Mouse (Mus musculus): Measurements from ENCODE around the gene Atg9a. TPM values are rescaled to one million over a fixed set of nuclear protein-coding genes. Genes with fewer than 3 reads are reported as not detected.

Atg9a gene
- polyA plus RNA-seq, 1 experiment from 2014 or later: 28.3 TPM

- Histone ChIP-seq H3K36me3 (ENCODE audit: insufficient read depth, low read length) (no peaks in the 10 kb centered on the region), H3K27me3 (replicated peaks; ENCODE audit: insufficient read depth, low read length) (no peaks in the 10 kb centered on the region), H3K9ac (replicated peaks; ENCODE audit: low read depth) (no peak within 1 kb of the TSS), H3K9me3 (ENCODE audit: low read length) (no peaks in the 10 kb centered on the region), H3K4me3 (ENCODE audit: low read depth, low read length) (no peak within 1 kb of the TSS), H3K27ac (ENCODE audit: low read length) (no peak within 1 kb of the TSS), H3K4me1 (ENCODE audit: insufficient read depth, low read depth, low read length) (no peaks in the 10 kb centered on the region), H3K4me2 (replicated peaks; ENCODE audit: low read depth, low read length) (no peak within 1 kb of the TSS)
- ATAC-seq: no peak
- TF ChIP-seq CTCF (IDR thresholded peaks at IDR 0.05) (no peak), EP300 (IDR thresholded peaks at IDR 0.05) (no peak)
- 68% methylated on average over 5 of the region's 5 CpGs for WGBS
- no peak for DNase-seq (ENCODE audit: low spot score)
These were observed 39.7 kb upstream of the Atg9a start, which contains the start of gene A630095N17Rik for GRCm38 (mm10) chr1:75231664-75232152. Gene A630095N17Rik (minus strand): TSS chr1:75232102.

DNA sequence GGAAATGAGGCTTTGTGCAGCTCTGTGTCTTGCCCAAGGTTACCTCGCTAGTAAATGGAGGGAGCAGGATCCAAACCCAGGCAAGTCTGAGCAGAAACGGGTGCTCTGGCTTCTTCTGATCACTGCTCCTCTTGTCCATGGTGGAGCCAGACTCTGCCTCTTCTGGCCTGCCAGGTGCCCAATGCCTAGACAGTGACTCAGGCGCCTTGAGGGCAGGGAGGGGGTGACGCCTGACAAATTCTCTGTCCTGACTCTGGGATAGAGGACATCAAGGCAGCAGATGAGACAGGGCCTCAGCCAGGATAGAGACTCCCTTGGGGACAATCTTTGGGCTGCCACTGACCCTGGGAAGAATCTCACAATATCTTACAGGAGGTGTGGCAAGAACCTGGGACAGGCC lies 39.2 kb upstream of the Atg9a start:
- H3K36me3 ChIP-seq (ENCODE audit: insufficient read depth, low read length): no peaks in the 10 kb centered on the region
- 57% methylated on average over 4 of the region's 4 CpGs for WGBS

DNA sequence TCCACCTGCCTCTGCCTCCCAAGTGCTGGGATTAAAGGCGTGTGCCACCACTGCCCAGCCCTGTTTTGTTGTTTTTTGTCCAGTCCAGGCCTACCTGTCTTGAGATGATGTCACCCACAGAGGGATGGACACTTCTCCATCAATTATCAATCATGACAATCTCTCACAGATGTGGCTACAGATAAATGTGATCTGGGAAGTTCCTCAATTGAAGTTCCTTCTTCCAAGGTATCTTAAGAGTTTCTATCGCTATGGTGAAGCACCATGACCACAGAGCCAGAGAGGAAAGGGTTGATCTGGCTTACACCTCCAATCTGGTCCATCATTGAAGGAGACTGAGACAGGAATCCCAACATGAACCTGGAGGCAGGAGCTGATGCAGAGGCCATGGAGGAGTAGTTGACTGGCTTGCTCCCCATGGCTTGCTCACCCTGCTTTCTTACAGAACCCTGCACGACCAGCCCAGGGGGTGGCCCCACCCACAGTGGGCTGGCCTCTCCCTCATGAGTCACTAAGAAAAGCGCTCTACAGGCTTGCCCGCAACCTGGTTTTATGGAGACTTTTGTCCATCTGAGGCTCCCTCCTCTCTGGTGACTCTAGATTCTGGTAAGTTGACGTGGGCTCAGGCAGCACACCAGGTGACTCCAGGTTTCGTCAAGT lies 38.5 kb upstream of the Atg9a start:
- no peaks in the 10 kb centered on the region for H3K36me3 ChIP-seq (ENCODE audit: insufficient read depth, low read length)
- H3K4me1 ChIP-seq (ENCODE audit: insufficient read depth, low read depth, low read length): no peaks in the 10 kb centered on the region
- no peaks in the 10 kb centered on the region for H3K27me3 ChIP-seq (replicated peaks; ENCODE audit: insufficient read depth, low read length)
- ATAC-seq: no peak
- TF ChIP-seq EP300 (IDR thresholded peaks at IDR 0.05) (no peak), CTCF (IDR thresholded peaks at IDR 0.05) (no peak)
- H3K9ac ChIP-seq (replicated peaks; ENCODE audit: low read depth): no peak overlapping the region
- H3K4me2 ChIP-seq (replicated peaks; ENCODE audit: low read depth, low read length): no peak overlapping the region
- WGBS: 58% methylated on average over 7 of the region's 7 CpGs
- no peak overlapping the region for H3K4me3 ChIP-seq (ENCODE audit: low read depth, low read length)
- no peaks in the 10 kb centered on the region for H3K9me3 ChIP-seq (ENCODE audit: low read length)
- no peak overlapping the region for H3K27ac ChIP-seq (ENCODE audit: low read length)
- DNase-seq (ENCODE audit: low spot score): no peak

More for the DNA sequence above, 39.2 kb upstream of the Atg9a start:
- Histone ChIP-seq H3K9ac (replicated peaks; ENCODE audit: low read depth) (no peak overlapping the region), H3K27ac (ENCODE audit: low read length) (no peak overlapping the region), H3K4me2 (replicated peaks; ENCODE audit: low read depth, low read length) (no peak overlapping the region), H3K27me3 (replicated peaks; ENCODE audit: insufficient read depth, low read length) (no peaks in the 10 kb centered on the region), H3K4me3 (ENCODE audit: low read depth, low read length) (no peak overlapping the region), H3K4me1 (ENCODE audit: insufficient read depth, low read depth, low read length) (no peaks in the 10 kb centered on the region), H3K9me3 (ENCODE audit: low read length) (no peaks in the 10 kb centered on the region)
- no peak for DNase-seq (ENCODE audit: low spot score)
- TF ChIP-seq EP300 (IDR thresholded peaks at IDR 0.05) (no peak), CTCF (IDR thresholded peaks at IDR 0.05) (no peak)
- ATAC-seq: no peak

DNA sequence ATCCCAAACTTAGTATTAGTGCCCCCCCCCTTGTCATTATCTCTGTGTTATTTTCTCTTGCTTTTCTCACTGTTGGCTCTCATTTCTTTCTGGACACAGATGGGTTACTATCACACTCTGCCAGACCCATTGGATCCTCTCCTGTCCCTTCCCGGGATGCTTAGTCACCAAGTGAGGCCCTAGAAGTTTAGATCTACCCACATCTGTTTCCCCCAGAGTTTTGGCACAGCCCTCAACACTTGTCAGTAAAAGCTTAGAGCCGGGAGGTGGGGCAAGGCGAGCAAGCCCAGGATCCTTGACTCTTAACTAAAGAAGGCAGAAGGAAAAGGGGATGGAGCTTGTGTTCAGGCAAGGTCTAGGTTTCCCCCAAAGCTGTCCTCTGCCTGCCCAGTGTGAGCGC lies 37.2 kb upstream of the Atg9a start:
- H3K36me3 ChIP-seq (ENCODE audit: insufficient read depth, low read length): no peaks in the 10 kb centered on the region
- DNase-seq (ENCODE audit: low spot score): no peak
- H3K9me3 ChIP-seq (ENCODE audit: low read length): no peaks in the 10 kb centered on the region
- 60% methylated on average over 4 of the region's 4 CpGs for WGBS
- no peak overlapping the region for H3K9ac ChIP-seq (replicated peaks; ENCODE audit: low read depth)
- H3K4me1 ChIP-seq (ENCODE audit: insufficient read depth, low read depth, low read length): no peaks in the 10 kb centered on the region
- no peaks in the 10 kb centered on the region for H3K27me3 ChIP-seq (replicated peaks; ENCODE audit: insufficient read depth, low read length)
- no peak overlapping the region for H3K4me2 ChIP-seq (replicated peaks; ENCODE audit: low read depth, low read length)
- no peak overlapping the region for H3K27ac ChIP-seq (ENCODE audit: low read length)
- H3K4me3 ChIP-seq (ENCODE audit: low read depth, low read length): no peak overlapping the region
- no peak for ATAC-seq
- no peak for TF ChIP-seq CTCF (IDR thresholded peaks at IDR 0.05)
- no peak for TF ChIP-seq EP300 (IDR thresholded peaks at IDR 0.05)

DNA sequence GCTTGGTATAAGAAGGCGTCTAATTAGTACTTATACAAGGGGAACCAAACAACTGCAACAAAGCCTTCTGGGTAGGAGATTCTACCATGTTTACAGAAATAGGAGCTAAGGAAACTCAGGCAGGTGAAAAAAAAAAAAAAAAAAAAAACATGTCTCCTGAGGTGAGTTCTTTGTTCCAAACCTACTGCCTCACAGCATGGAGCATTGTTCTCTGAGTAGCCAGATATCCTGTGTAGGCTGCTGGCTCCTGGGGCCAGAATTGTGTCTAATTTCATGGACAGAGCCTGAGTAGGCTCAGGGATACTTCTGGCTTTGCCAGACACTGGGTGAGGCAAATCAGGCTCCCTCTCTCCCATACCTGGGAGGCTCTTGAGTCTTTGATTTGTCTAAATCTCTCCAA lies 35.7 kb upstream of the Atg9a start:
- ATAC-seq: no peak

GRCm38 (mm10) chr1:75226138-75226537 lies 34.1 kb upstream of the Atg9a start:
- no peaks in the 10 kb centered on the region for H3K36me3 ChIP-seq (ENCODE audit: insufficient read depth, low read length)
- TF ChIP-seq CTCF (IDR thresholded peaks at IDR 0.05) (no peak), EP300 (IDR thresholded peaks at IDR 0.05) (no peak)
- H3K9me3 ChIP-seq (ENCODE audit: low read length): no peaks in the 10 kb centered on the region
- no peak overlapping the region for H3K4me2 ChIP-seq (replicated peaks; ENCODE audit: low read depth, low read length)
- H3K27ac ChIP-seq (ENCODE audit: low read length): no peak overlapping the region
- no peaks in the 10 kb centered on the region for H3K4me1 ChIP-seq (ENCODE audit: insufficient read depth, low read depth, low read length)
- 73% methylated on average over 2 of the region's 2 CpGs for WGBS
- no peak for ATAC-seq
- H3K27me3 ChIP-seq (replicated peaks; ENCODE audit: insufficient read depth, low read length): no peaks in the 10 kb centered on the region; the same call in 1 of the 2 replicates
- H3K4me3 ChIP-seq (ENCODE audit: low read depth, low read length): no peak overlapping the region
- no peak for DNase-seq (ENCODE audit: low spot score)
- H3K9ac ChIP-seq (replicated peaks; ENCODE audit: low read depth): no peak overlapping the region

More for the DNA sequence above, 35.7 kb upstream of the Atg9a start:
- no peaks in the 10 kb centered on the region for H3K4me1 ChIP-seq (ENCODE audit: insufficient read depth, low read depth, low read length)
- H3K4me2 ChIP-seq (replicated peaks; ENCODE audit: low read depth, low read length): no peak overlapping the region
- no peaks in the 10 kb centered on the region for H3K9me3 ChIP-seq (ENCODE audit: low read length)
- no peak overlapping the region for H3K9ac ChIP-seq (replicated peaks; ENCODE audit: low read depth)
- H3K27ac ChIP-seq (ENCODE audit: low read length): no peak overlapping the region
- no peaks in the 10 kb centered on the region for H3K27me3 ChIP-seq (replicated peaks; ENCODE audit: insufficient read depth, low read length)
- no peak overlapping the region for H3K4me3 ChIP-seq (ENCODE audit: low read depth, low read length)
- WGBS: 83% methylated on average over 1 of the region's 1 CpGs
- DNase-seq (ENCODE audit: low spot score): no peak
- no peaks in the 10 kb centered on the region for H3K36me3 ChIP-seq (ENCODE audit: insufficient read depth, low read length)
- TF ChIP-seq CTCF (IDR thresholded peaks at IDR 0.05): no peak
- no peak for TF ChIP-seq EP300 (IDR thresholded peaks at IDR 0.05)
